Mouse (Mus musculus) granulocyte monocyte progenitor cell, adult 5-6 weeks (primary cell): ENCODE measurements around the gene Tbc1d16. TPM values are rescaled to one million over a fixed set of nuclear protein-coding genes. Genes with fewer than 3 reads are reported as not detected.

Experiments
- ATAC-seq: replicated peaks from 2 replicates; pipeline ENCODE4 v1.8.0; 2016; ENCODE audit warnings: mild to moderate bottlenecking, moderate TSS enrichment, inconsistent platforms; ENCODE audit not compliant: poor library complexity, severe bottlenecking
- total RNA-seq, 2 experiments: library from RNA; stranded (forward) in 1 of 2; stranded (reverse) in 1 of 2; fragments of 200-712, 200-1000 nt in 1 of 2; fragments of >200 nt in 1 of 2; fragmentation: Nextera tagmentation in 1 of 2; gene quantifications; 2 replicates each; pipeline ENCODE4 v1.2.3; 2014 to 2017

Tbc1d16 gene
- total RNA-seq, 2 experiments from 2014 or later: 2.1 to 8.6 TPM

- peak; percentile 68 for ATAC-seq
Observed at GRCm38 (mm10) chr11:119237568-119238304, 9.4 kb upstream of the Tbc1d16 start.

- no peak for ATAC-seq
Observed at GRCm38 (mm10) chr11:119237007-119237406, 8.7 kb upstream of the Tbc1d16 start.

DNA sequence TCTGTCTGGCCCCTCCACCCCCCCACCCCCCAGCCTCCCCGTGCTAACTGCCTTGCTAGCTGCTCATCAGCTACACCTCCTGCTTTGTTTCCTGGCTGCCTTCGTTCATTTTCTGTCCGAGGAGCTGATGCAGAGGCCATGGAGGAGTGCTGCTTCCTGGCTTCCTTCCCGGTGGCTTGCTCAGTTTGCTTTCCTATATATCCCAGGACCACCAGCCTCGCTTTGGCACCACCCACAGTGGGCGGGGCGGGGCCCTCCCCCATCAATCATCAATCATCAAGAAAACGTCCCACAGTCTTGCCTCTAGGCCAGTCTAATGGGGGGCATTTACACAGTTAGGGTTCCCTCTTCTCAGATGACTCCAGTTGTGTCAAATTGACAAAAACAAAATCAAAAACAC lies 8.1 kb upstream of the Tbc1d16 start:
- no peak for ATAC-seq

- ATAC-seq: peak; percentile 45; the same call in 1 of the 2 replicates
Observed at GRCm38 (mm10) chr11:119235596-119235995, 7.3 kb upstream of the Tbc1d16 start.

- ATAC-seq: no peak
Observed at GRCm38 (mm10) chr11:119234770-119235169, 6.5 kb upstream of the Tbc1d16 start.

- peak; percentile 74 for ATAC-seq
Observed at GRCm38 (mm10) chr11:119228846-119229626, 737 bp upstream of the Tbc1d16 start.

GRCm38 (mm10) chr11:119227591-119227990 lies 708 bp downstream of the Tbc1d16 start:
- ATAC-seq: peak; percentile 32

GRCm38 (mm10) chr11:119225634-119226033 lies 2.7 kb downstream of the Tbc1d16 start:
- no peak for ATAC-seq

DNA sequence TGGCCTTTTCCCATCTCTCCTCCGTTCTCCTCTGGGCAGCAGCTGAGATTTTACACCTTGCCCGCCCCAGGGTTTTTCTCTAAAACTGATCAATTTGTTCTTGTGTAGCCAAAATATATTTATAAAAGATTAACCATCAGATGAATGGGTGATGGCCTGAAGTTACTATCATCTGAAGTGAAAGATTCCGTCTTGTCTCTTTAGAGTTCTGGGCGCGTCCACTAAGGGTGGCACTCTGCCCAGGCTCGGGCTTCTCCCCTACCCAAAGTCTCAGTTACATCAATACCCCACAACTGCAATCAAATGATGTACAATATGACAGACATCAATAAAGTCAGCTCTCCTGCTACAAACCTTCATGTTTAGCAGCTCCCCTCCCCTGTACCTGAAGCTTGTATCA lies 3.4 kb downstream of the Tbc1d16 start:
- no peak for ATAC-seq

DNA sequence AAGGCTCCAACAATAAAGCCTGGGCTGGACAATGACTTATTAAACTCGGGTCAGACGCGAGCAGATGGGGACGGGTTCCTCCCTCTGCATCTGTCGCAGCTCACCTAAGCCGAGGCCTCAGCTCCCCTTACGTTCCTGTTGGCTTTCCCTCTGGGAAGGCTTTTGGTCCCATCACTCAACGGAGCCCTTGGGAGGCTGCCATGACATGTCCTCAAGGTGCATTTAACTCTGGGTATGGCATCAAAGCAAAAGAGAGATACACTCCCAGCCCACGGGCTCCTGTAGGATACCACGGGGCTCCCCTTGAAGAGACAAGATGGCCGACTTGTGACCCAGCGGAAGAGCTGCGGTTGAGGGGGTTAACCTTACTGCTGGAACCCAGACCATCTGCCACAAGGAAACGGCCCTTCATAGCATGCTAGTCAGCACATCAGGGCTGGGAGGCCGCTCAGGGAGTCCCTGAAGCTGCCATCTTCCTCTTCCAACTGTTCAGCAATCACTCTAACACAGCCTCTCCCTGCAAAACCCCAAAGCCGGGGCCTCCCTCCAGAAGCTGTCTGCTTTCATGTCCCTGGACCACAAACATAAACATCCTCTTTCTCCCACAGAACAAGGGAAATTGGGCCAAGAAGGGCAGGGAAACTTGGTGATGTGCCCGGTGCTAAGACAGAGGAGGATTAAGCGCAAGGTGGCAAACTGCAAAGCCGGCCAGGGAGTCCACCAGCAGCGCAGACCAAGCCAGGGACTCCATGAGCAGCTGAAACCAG lies 5.0 kb downstream of the Tbc1d16 start:
- ATAC-seq: no peak

DNA sequence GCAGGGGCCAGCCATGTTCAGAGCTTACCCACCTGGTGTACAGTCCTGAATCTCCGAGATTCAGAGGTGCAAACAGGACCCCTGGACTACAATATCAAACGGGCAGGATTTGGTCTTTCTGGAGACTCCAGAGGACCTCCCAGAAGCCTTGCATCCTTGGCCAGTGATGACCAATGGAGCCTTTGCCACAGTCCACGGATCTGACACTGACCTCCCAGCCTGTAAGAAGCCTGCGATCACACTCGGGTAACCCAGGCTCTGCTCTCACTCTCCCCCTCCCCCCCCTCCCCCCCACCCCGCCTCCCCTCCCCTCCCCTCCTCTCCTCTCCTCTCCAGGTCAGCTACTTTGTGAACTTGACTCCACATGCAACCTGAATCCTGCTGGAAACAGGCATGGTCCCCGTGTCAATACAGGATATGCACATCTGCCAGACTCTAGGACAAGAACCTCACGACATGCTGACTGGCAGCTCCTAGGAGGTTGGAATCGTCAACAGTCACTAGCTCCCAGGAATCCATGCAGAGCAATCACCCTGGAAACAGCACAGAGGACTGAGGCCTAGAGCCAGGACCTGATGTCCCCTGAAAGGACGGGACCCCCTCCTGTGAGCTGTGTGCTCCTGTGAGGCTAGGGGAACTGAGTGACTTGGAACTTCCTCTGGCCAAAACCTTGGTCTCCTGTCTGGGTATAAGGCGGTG lies 6.3 kb downstream of the Tbc1d16 start:
- ATAC-seq: no peak

DNA sequence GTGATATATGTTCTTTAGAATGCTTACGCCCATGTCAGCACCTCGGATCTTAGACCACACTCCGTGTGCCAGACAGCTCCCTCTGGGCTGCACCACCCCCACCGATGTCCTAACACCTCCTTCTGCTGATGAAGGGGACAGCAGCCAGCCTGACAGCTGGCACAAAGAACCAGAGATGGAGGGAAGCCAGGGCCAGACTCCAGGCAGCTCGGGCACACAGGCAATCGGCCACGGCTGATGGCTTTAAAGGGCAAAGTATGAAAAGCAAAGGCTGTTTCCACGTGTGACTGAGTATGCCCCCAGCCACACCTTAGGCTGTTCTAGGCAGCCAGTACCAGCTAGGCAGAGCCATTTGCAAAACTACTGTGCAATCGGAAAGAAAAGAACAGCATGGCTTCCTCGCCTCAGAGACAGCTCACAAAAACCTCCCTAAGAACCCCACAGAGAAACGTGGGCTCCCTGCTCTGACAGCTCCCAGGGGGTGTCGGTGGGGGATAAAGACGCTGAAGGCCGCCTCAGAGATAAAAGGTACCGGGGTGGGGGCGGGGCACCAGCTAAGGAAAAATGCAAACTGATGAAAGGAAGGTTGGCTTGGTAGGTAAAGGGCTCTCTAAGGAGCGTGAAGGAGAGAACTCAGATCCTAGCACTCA lies 8.4 kb downstream of the Tbc1d16 start:
- no peak for ATAC-seq

GRCm38 (mm10) chr11:119217861-119218260 lies 10.4 kb downstream of the Tbc1d16 start:
- ATAC-seq: no peak

GRCm38 (mm10) chr11:119215905-119216507 lies 12.3 kb downstream of the Tbc1d16 start:
- peak; percentile 42; the same call in 1 of the 2 replicates for ATAC-seq

DNA sequence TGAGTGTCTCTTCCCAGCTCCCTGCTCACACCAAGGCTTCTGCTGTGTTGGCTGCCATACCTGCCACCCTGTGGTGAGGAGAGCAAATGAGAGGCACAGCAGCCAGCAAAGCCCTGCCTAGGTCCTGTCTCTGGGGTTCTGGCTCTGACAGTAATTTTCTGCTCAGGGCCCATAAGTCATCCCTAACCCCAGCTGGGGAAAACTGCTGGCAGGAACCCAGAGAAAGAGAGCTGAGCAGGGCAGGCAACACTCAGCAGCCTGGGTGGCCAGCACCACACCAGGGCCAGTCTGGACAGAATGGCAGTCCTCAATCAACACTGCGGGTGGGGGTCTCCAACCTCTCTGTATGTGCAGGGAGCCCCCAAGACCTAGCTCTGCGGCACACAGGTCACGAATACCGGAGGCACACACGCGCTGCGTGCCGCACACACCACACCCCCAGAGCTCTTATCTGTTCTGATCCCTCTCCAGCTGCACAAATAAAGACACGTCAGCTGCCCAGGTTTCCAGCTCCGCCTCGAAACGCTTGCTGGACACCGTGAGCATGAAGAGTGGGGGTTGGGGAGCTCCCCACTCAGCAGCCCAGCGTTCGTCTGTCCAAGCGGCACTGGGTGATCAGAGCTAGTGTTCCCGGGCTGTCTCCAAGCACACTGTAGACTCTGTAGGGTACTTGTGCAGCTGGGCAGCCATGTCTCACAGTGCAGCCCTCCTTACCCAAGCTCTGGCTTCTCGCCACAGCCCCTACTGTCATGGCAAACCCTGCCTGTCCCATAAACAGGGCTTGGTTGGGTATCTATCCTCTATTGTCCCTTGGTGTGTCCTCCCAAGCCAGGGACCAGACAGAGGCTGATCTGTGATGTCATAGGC lies 13.0 kb downstream of the Tbc1d16 start:
- peak; percentile 33 for ATAC-seq

- ATAC-seq: no peak
Observed at GRCm38 (mm10) chr11:119213166-119213885, 15.0 kb downstream of the Tbc1d16 start.

- no peak for ATAC-seq
Observed at GRCm38 (mm10) chr11:119211604-119212309, 16.5 kb downstream of the Tbc1d16 start.
